Mouse (Mus musculus): Measurements from ENCODE around the gene Slc44a4. TPM values are rescaled to one million over a fixed set of nuclear protein-coding genes. Genes with fewer than 3 reads are reported as not detected.

Slc44a4 gene
- total RNA-seq, 2 experiments from 2014 or later, result not detected

Other genes starting within 250 kb of the Slc44a4 start
Only the 30 nearest of the 37 such genes appear.
- 0.38 and 0.84 TPM in 2 replicates for gene C4b, start 170.6 kb upstream of the Slc44a4 start, total RNA-seq (2015; ENCODE audit: low replicate concordance)
- not detected in 2 replicates for gene C4b, start 170.6 kb upstream of the Slc44a4 start, total RNA-seq (2017; ENCODE audit: low replicate concordance)
- not detected in 2 replicates for gene Cyp21a1, start 109.9 kb upstream of the Slc44a4 start, total RNA-seq (2015; ENCODE audit: low replicate concordance)
- not detected in 2 replicates for gene Cyp21a1, start 109.9 kb upstream of the Slc44a4 start, total RNA-seq (2017; ENCODE audit: low replicate concordance)
- 8.3 and 8.6 TPM in 2 replicates for gene Stk19, start 77.5 kb upstream of the Slc44a4 start, total RNA-seq (2015; ENCODE audit: low replicate concordance)
- 5.9 TPM in 2 replicates for gene Stk19, start 77.5 kb upstream of the Slc44a4 start, total RNA-seq (2017; ENCODE audit: low replicate concordance)
- 6.5 and 6.9 TPM in 2 replicates for gene Dxo, start 77.4 kb upstream of the Slc44a4 start, total RNA-seq (2015; ENCODE audit: low replicate concordance)
- 3.5 and 19.9 TPM in 2 replicates for gene Dxo, start 77.4 kb upstream of the Slc44a4 start, total RNA-seq (2017; ENCODE audit: low replicate concordance)
- 4.8 and 9.8 TPM in 2 replicates for gene Skiv2l, start 64.3 kb upstream of the Slc44a4 start, total RNA-seq (2015; ENCODE audit: low replicate concordance)
- 16.0 and 20.4 TPM in 2 replicates for gene Skiv2l, start 64.3 kb upstream of the Slc44a4 start, total RNA-seq (2017; ENCODE audit: low replicate concordance)
- gene Nelfe, start 64.1 kb upstream of the Slc44a4 start, total RNA-seq (2015; ENCODE audit: low replicate concordance), result 23.0 and 30.0 TPM in 2 replicates
- gene Nelfe, start 64.1 kb upstream of the Slc44a4 start, total RNA-seq (2017; ENCODE audit: low replicate concordance), result 16.3 and 19.7 TPM in 2 replicates
- gene Cfb, start 51.9 kb upstream of the Slc44a4 start, total RNA-seq (2015; ENCODE audit: low replicate concordance), result not detected in 2 replicates
- gene Cfb, start 51.9 kb upstream of the Slc44a4 start, total RNA-seq (2017; ENCODE audit: low replicate concordance), result 0.43 and 0.56 TPM in 2 replicates
- 0.38 and 0.42 TPM in 2 replicates for gene Zbtb12, start 35.0 kb upstream of the Slc44a4 start, total RNA-seq (2015; ENCODE audit: low replicate concordance)
- 0.98 TPM in 1 of 2 replicates, not detected in the other for gene Zbtb12, start 35.0 kb upstream of the Slc44a4 start, total RNA-seq (2017; ENCODE audit: low replicate concordance)
- gene Gm20547, start 32.4 kb upstream of the Slc44a4 start, total RNA-seq (2015; ENCODE audit: low replicate concordance), result 1.5 TPM in 1 of 2 replicates, not detected in the other
- gene Gm20547, start 32.4 kb upstream of the Slc44a4 start, total RNA-seq (2017; ENCODE audit: low replicate concordance), result not detected in 2 replicates
- 3.6 TPM in 1 of 2 replicates, not detected in the other for gene C2, start 16.2 kb upstream of the Slc44a4 start, total RNA-seq (2015; ENCODE audit: low replicate concordance)
- 0.98 TPM in 1 of 2 replicates, not detected in the other for gene C2, start 16.2 kb upstream of the Slc44a4 start, total RNA-seq (2017; ENCODE audit: low replicate concordance)
- 18.8 and 19.9 TPM in 2 replicates for gene Ehmt2, start 16.0 kb upstream of the Slc44a4 start, total RNA-seq (2015; ENCODE audit: low replicate concordance)
- 18.8 and 22.0 TPM in 2 replicates for gene Ehmt2, start 16.0 kb upstream of the Slc44a4 start, total RNA-seq (2017; ENCODE audit: low replicate concordance)
- 12.3 and 12.9 TPM in 2 replicates for gene Neu1, start 16.8 kb downstream of the Slc44a4 start, total RNA-seq (2015; ENCODE audit: low replicate concordance)
- gene Neu1, start 16.8 kb downstream of the Slc44a4 start, total RNA-seq (2017; ENCODE audit: low replicate concordance), result 7.0 and 8.7 TPM in 2 replicates
- 4.0 and 7.3 TPM in 2 replicates for gene Hspa1b, start 44.8 kb downstream of the Slc44a4 start, total RNA-seq (2015; ENCODE audit: low replicate concordance)
- gene Hspa1b, start 44.8 kb downstream of the Slc44a4 start, total RNA-seq (2017; ENCODE audit: low replicate concordance), result 4.3 and 7.9 TPM in 2 replicates
- gene Gm20481, start 55.4 kb downstream of the Slc44a4 start, total RNA-seq (2015; ENCODE audit: low replicate concordance), result not detected in 2 replicates
- not detected in 2 replicates for gene Gm20481, start 55.4 kb downstream of the Slc44a4 start, total RNA-seq (2017; ENCODE audit: low replicate concordance)
- 1.5 and 2.9 TPM in 2 replicates for gene Hspa1a, start 57.7 kb downstream of the Slc44a4 start, total RNA-seq (2015; ENCODE audit: low replicate concordance)
- 5.0 and 5.4 TPM in 2 replicates for gene Hspa1a, start 57.7 kb downstream of the Slc44a4 start, total RNA-seq (2017; ENCODE audit: low replicate concordance)
- not detected in 2 replicates for gene Hspa1l, start 58.2 kb downstream of the Slc44a4 start, total RNA-seq (2015; ENCODE audit: low replicate concordance)
- not detected in 2 replicates for gene Hspa1l, start 58.2 kb downstream of the Slc44a4 start, total RNA-seq (2017; ENCODE audit: low replicate concordance)
- gene Lsm2, start 67.4 kb downstream of the Slc44a4 start, total RNA-seq (2015; ENCODE audit: low replicate concordance), result 46.8 and 50.3 TPM in 2 replicates
- gene Lsm2, start 67.4 kb downstream of the Slc44a4 start, total RNA-seq (2017; ENCODE audit: low replicate concordance), result 11.2 and 16.7 TPM in 2 replicates
- 24.4 and 33.4 TPM in 2 replicates for gene Vars, start 86.5 kb downstream of the Slc44a4 start, total RNA-seq (2015; ENCODE audit: low replicate concordance)
- 37.4 and 45.0 TPM in 2 replicates for gene Vars, start 86.5 kb downstream of the Slc44a4 start, total RNA-seq (2017; ENCODE audit: low replicate concordance)
- gene Vwa7, start 102.1 kb downstream of the Slc44a4 start, total RNA-seq (2015; ENCODE audit: low replicate concordance), result not detected in 2 replicates
- not detected in 2 replicates for gene Vwa7, start 102.1 kb downstream of the Slc44a4 start, total RNA-seq (2017; ENCODE audit: low replicate concordance)
- gene Sapcd1, start 113.5 kb downstream of the Slc44a4 start, total RNA-seq (2015; ENCODE audit: low replicate concordance), result 2.3 TPM in 1 of 2 replicates, not detected in the other
- not detected in 2 replicates for gene Sapcd1, start 113.5 kb downstream of the Slc44a4 start, total RNA-seq (2017; ENCODE audit: low replicate concordance)
- 0.38 and 1.5 TPM in 2 replicates for gene Msh5, start 132.3 kb downstream of the Slc44a4 start, total RNA-seq (2015; ENCODE audit: low replicate concordance)
- gene Msh5, start 132.3 kb downstream of the Slc44a4 start, total RNA-seq (2017; ENCODE audit: low replicate concordance), result 5.7 and 8.8 TPM in 2 replicates
- 74.6 and 85.9 TPM in 2 replicates for gene Clic1, start 135.5 kb downstream of the Slc44a4 start, total RNA-seq (2015; ENCODE audit: low replicate concordance)
- 66.9 and 68.8 TPM in 2 replicates for gene Clic1, start 135.5 kb downstream of the Slc44a4 start, total RNA-seq (2017; ENCODE audit: low replicate concordance)
- gene Ddah2, start 144.6 kb downstream of the Slc44a4 start, total RNA-seq (2015; ENCODE audit: low replicate concordance), result 1.0 and 1.7 TPM in 2 replicates
- 2.2 TPM in 1 of 2 replicates, not detected in the other for gene Ddah2, start 144.6 kb downstream of the Slc44a4 start, total RNA-seq (2017; ENCODE audit: low replicate concordance)
- not detected in 2 replicates for gene Ly6g6c, start 150.9 kb downstream of the Slc44a4 start, total RNA-seq (2015; ENCODE audit: low replicate concordance)
- not detected in 2 replicates for gene Ly6g6c, start 150.9 kb downstream of the Slc44a4 start, total RNA-seq (2017; ENCODE audit: low replicate concordance)
- gene Mpig6b, start 151.7 kb downstream of the Slc44a4 start, total RNA-seq (2015; ENCODE audit: low replicate concordance), result 0.42 TPM in 1 of 2 replicates, not detected in the other
- not detected in 2 replicates for gene Mpig6b, start 151.7 kb downstream of the Slc44a4 start, total RNA-seq (2017; ENCODE audit: low replicate concordance)
- not detected in 2 replicates for gene Ly6g6e, start 162.4 kb downstream of the Slc44a4 start, total RNA-seq (2015; ENCODE audit: low replicate concordance)
- not detected in 2 replicates for gene Ly6g6e, start 162.4 kb downstream of the Slc44a4 start, total RNA-seq (2017; ENCODE audit: low replicate concordance)
- not detected in 2 replicates for gene Ly6g6d, start 163.6 kb downstream of the Slc44a4 start, total RNA-seq (2015; ENCODE audit: low replicate concordance)
- 1.4 TPM in 1 of 2 replicates, not detected in the other for gene Ly6g6d, start 163.6 kb downstream of the Slc44a4 start, total RNA-seq (2017; ENCODE audit: low replicate concordance)
- not detected in 2 replicates for gene Ly6g6f, start 171.1 kb downstream of the Slc44a4 start, total RNA-seq (2015; ENCODE audit: low replicate concordance)
- not detected in 2 replicates for gene Ly6g6f, start 171.1 kb downstream of the Slc44a4 start, total RNA-seq (2017; ENCODE audit: low replicate concordance)
- 28.1 and 36.8 TPM in 2 replicates for gene Abhd16a, start 174.8 kb downstream of the Slc44a4 start, total RNA-seq (2015; ENCODE audit: low replicate concordance)
- 33.3 and 63.0 TPM in 2 replicates for gene Abhd16a, start 174.8 kb downstream of the Slc44a4 start, total RNA-seq (2017; ENCODE audit: low replicate concordance)
- not detected in 2 replicates for gene Ly6g5c, start 193.8 kb downstream of the Slc44a4 start, total RNA-seq (2015; ENCODE audit: low replicate concordance)
- gene Ly6g5c, start 193.8 kb downstream of the Slc44a4 start, total RNA-seq (2017; ENCODE audit: low replicate concordance), result not detected in 2 replicates